Mouse (Mus musculus): ENCODE measurements around the gene Ubb. TPM values are rescaled to one million over a fixed set of nuclear protein-coding genes. Genes with fewer than 3 reads are reported as not detected.
A peak's percentile ranks its signal among the peaks of the same experiment; 100 is the strongest.

The Ubb gene
- total and polyA plus RNA-seq, 3 experiments = 964 to 2,208 (median 1,083) TPM

DNA sequence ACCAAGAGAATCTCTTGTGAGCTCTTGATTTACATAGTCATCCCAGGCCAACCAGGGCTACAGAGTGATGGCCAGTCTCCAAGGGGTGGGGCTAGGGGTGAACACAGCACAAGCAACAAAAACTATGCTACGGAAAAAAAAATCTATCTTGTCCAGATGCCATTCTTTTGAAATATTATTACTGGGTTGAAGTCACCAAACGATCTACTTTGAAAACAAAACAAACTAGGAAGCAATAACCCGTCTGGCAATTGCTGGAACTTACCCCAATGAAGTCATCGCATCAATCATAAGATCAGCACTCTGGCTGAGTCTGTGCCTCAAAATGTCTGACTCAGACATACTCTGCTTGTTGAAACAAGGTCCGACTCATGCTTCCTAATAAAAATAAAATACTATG is 1.2 kb upstream of the Ubb start:
- DNase-seq (ENCODE audit: low spot score) = peak; percentile 25
- peaks cover 25% of the 10 kb centered on the region for H3K4me1 ChIP-seq (ENCODE audit: insufficient read depth, low read depth, low read length)
- H3K4me3 ChIP-seq (ENCODE audit: low read depth, low read length) = peak overlapping the region; percentile 80; the same call in 1 of the 2 replicates
- peaks cover 18% of the 10 kb centered on the region for H3K36me3 ChIP-seq (replicated peaks)
- no peak for ATAC-seq (ENCODE audit: extremely low read depth, insufficient number of reproducible peaks, low FRiP score, poor library complexity, severe bottlenecking)
- H3K27me3 ChIP-seq (ENCODE audit: insufficient read depth, low read length) = no peaks in the 10 kb centered on the region
- H3K9me3 ChIP-seq (replicated peaks) = no peaks in the 10 kb centered on the region
- no peak for TF ChIP-seq POLR2AphosphoS5 (IDR thresholded peaks at IDR 0.05; ENCODE audit: insufficient replicate concordance, low read depth, low read length)
- TF ChIP-seq GATA1 (IDR thresholded peaks at IDR 0.05; ENCODE audit: borderline replicate concordance, low read length) = no peak
- TF ChIP-seq TAL1 (conservative IDR thresholded peaks at IDR 0.05; ENCODE audit: low read depth, low read length) = no peak
- no peak for TF ChIP-seq CTCF (IDR thresholded peaks at IDR 0.05; ENCODE audit: low read depth, low read length)
- TF ChIP-seq GATA2 (IDR thresholded peaks at IDR 0.05; ENCODE audit: borderline replicate concordance, low read depth, low read length) = no peak

DNA sequence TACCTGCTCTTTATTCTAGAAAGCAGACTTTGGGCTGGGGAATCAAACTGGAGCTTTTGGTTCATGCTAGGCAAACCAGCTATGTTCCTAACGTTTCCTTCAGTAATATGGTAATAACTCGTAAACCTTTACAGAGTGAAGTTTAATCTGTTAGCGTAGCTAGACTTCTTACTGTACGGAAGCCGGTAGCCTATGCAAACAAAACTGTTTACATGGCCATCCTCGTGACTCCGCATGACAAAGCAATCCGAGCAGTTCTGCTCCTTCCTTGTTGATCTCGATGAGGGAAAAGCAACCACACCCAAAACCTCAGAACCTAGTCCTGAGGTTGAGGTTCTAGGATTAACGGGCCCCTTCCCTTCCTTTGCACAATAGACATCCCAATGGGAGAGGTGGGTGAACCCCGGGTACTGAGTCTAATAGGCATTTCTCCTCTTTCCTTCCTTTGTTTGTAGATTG is 715 bp upstream of the Ubb start:
- H3K27me3 ChIP-seq (ENCODE audit: insufficient read depth, low read length) = no peaks in the 10 kb centered on the region
- H3K9me3 ChIP-seq (replicated peaks) = no peaks in the 10 kb centered on the region
- H3K36me3 ChIP-seq (replicated peaks) = peaks cover 23% of the 10 kb centered on the region
- peaks cover 30% of the 10 kb centered on the region for H3K4me1 ChIP-seq (ENCODE audit: insufficient read depth, low read depth, low read length)
- peak overlapping the region; percentile 80 for H3K4me3 ChIP-seq (ENCODE audit: low read depth, low read length)
- TF ChIP-seq CTCF (IDR thresholded peaks at IDR 0.05; ENCODE audit: low read depth, low read length) (no peak), POLR2AphosphoS5 (IDR thresholded peaks at IDR 0.05; ENCODE audit: insufficient replicate concordance, low read depth, low read length) (no peak), TAL1 (conservative IDR thresholded peaks at IDR 0.05; ENCODE audit: low read depth, low read length) (no peak), GATA2 (IDR thresholded peaks at IDR 0.05; ENCODE audit: borderline replicate concordance, low read depth, low read length) (no peak), GATA1 (IDR thresholded peaks at IDR 0.05; ENCODE audit: borderline replicate concordance, low read length) (no peak)
- ATAC-seq (ENCODE audit: extremely low read depth, insufficient number of reproducible peaks, low FRiP score, poor library complexity, severe bottlenecking) (peak; percentile 42), DNase-seq (ENCODE audit: low spot score) (peak; percentile 57)

DNA sequence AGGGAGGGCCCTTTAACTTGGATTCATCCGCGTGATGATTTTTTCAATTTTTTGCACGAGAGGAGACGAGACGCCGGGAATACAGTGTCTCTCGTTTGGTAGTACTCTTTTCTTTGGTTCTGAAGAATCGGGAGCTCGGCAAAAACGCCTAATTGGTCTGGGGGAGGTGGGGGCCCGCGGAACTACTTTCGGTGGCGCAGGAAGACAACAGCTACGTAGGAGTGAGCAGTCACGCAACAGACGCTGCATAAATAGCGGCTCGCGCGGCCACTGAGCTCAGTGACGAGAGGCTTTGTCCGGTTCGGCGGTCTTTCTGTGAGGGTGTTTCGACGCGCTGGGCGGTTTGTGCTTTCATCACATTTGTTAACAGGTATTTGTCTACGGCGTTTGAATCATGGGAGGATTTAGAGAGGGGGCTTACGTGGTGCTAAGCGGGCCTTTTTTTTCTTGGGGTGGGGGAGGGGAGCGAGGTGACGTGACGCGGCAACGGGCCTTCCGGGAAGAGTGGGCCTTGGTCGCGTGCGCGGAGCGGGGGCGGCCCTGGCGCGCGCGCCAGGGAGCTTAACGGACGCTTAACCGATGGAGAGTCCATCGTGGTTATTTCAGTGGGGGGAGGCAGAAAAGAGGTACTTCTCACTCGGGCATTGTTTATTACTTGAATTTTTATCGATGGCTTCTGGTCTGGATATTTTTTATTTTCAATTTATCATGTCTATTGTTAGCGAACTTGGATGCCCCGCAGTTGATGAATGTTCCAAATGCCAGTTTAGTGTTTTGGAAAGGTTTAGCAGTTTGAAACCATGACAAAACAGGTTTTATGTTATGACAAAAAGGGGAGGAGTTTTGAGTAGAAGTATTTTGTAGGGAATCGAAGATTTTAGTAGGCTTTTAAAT is 502 bp downstream of the Ubb start:
- ATAC-seq (ENCODE audit: extremely low read depth, insufficient number of reproducible peaks, low FRiP score, poor library complexity, severe bottlenecking) (peak; percentile 25; the same call in 1 of the 2 replicates), DNase-seq (ENCODE audit: low spot score) (peak; percentile 67)

DNA sequence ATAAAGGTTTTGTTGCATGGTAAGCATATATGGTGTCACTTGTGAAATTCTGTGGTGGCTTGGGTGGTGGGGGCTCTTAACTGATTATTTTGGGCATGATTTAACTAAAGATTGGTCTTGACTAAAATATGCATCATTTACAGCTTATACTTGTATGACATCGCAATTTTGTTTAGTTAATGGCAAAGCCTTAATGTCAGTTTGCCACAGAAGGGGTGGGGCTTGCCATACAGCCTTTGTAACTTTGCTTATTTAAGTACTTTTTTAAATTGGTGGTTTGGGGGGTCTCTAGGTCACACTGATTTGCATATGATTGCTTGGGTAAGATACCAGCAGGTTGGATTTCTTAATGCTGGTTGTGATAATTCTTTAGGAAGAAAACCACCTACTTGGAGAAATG is 2.2 kb downstream of the Ubb start:
- no peak for TF ChIP-seq TAL1 (conservative IDR thresholded peaks at IDR 0.05; ENCODE audit: low read depth, low read length)
- TF ChIP-seq GATA1 (IDR thresholded peaks at IDR 0.05; ENCODE audit: borderline replicate concordance, low read length) = no peak
- no peak for TF ChIP-seq GATA2 (IDR thresholded peaks at IDR 0.05; ENCODE audit: borderline replicate concordance, low read depth, low read length)
- no peak for TF ChIP-seq CTCF (IDR thresholded peaks at IDR 0.05; ENCODE audit: low read depth, low read length)
- no peak for TF ChIP-seq POLR2AphosphoS5 (IDR thresholded peaks at IDR 0.05; ENCODE audit: insufficient replicate concordance, low read depth, low read length)
- H3K4me1 ChIP-seq (ENCODE audit: insufficient read depth, low read depth, low read length) = peaks cover 34% of the 10 kb centered on the region
- H3K27me3 ChIP-seq (ENCODE audit: insufficient read depth, low read length) = no peaks in the 10 kb centered on the region
- H3K9me3 ChIP-seq (replicated peaks) = no peaks in the 10 kb centered on the region
- H3K36me3 ChIP-seq (replicated peaks) = peaks cover 27% of the 10 kb centered on the region
- no peak for DNase-seq (ENCODE audit: low spot score)
- peak overlapping the region; percentile 63 for H3K4me3 ChIP-seq (ENCODE audit: low read depth, low read length)
- ATAC-seq (ENCODE audit: extremely low read depth, insufficient number of reproducible peaks, low FRiP score, poor library complexity, severe bottlenecking) = no peak

More for the DNA sequence above, 502 bp downstream of the Ubb start:
- Histone ChIP-seq H3K9me3 (replicated peaks) (no peaks in the 10 kb centered on the region), H3K36me3 (replicated peaks) (peaks cover 27% of the 10 kb centered on the region), H3K4me3 (ENCODE audit: low read depth, low read length) (peak overlapping the region; percentile 80), H3K27me3 (ENCODE audit: insufficient read depth, low read length) (no peaks in the 10 kb centered on the region), H3K4me1 (ENCODE audit: insufficient read depth, low read depth, low read length) (peaks cover 30% of the 10 kb centered on the region)
- no peak for TF ChIP-seq GATA1 (IDR thresholded peaks at IDR 0.05; ENCODE audit: borderline replicate concordance, low read length)
- TF ChIP-seq POLR2AphosphoS5 (IDR thresholded peaks at IDR 0.05; ENCODE audit: insufficient replicate concordance, low read depth, low read length) = peak; percentile 99

DNA sequence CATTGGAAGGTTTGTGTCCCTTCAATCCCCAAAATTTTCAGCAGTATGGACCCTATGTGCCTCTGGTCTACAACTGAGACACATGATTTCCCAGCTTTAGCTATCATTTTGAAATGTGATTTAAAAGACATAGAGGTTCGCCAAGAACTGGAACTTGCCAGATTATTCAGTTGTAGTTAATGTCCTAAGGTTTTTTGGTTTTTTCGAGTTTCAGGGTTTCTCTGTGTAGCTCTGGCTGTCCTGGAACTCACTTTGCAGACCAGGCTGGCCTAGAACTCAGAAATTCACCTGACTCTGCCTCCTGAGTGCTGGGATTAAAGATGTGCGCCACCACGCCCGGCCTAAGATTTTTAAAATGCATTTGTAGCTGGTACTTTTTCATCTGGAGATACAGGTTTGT is 2.7 kb downstream of the Ubb start:
- no peak for TF ChIP-seq GATA1 (IDR thresholded peaks at IDR 0.05; ENCODE audit: borderline replicate concordance, low read length)
- no peak for TF ChIP-seq CTCF (IDR thresholded peaks at IDR 0.05; ENCODE audit: low read depth, low read length)
- no peak for TF ChIP-seq GATA2 (IDR thresholded peaks at IDR 0.05; ENCODE audit: borderline replicate concordance, low read depth, low read length)
- Histone ChIP-seq H3K4me3 (ENCODE audit: low read depth, low read length) (peak overlapping the region; percentile 63), H3K9me3 (replicated peaks) (no peaks in the 10 kb centered on the region), H3K36me3 (replicated peaks) (peaks cover 27% of the 10 kb centered on the region), H3K4me1 (ENCODE audit: insufficient read depth, low read depth, low read length) (peaks cover 37% of the 10 kb centered on the region), H3K27me3 (ENCODE audit: insufficient read depth, low read length) (no peaks in the 10 kb centered on the region)
- no peak for DNase-seq (ENCODE audit: low spot score)
- ATAC-seq (ENCODE audit: extremely low read depth, insufficient number of reproducible peaks, low FRiP score, poor library complexity, severe bottlenecking) = no peak

DNA sequence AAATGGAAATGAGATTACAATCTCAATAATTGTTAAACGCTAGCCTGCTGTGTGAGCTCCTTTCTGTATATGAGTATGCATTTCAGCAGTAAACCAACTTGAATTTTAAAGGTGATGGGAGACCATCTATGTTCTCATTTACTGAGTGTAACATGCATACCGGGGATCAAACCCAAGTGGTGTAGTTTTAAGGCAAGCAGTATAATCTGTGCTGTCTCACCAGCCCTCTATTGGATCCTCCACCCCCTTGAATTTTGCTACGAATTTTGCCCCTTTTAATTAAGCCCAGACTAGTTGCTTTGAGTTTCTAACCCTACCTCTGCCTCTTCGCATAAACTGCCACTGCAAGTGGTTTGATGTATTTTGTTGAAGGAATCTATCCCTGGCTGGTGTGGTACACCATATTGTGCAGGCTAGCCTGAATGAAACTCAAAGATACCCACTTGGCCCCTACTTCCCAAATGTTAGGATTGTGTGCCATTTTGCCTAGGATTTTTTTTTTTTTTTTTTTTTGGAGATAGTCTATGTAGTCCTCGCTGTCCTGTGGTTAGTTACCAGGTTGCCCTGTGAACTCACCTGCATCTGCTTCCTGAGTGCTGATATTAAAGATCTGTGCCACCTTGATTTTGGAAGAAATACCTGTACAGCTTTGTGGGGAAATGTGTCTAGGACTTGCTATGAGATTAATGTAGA is 3.3 kb downstream of the Ubb start:
- no peaks in the 10 kb centered on the region for H3K27me3 ChIP-seq (ENCODE audit: insufficient read depth, low read length)
- H3K4me1 ChIP-seq (ENCODE audit: insufficient read depth, low read depth, low read length) = peaks cover 39% of the 10 kb centered on the region

More for the DNA sequence above, 3.3 kb downstream of the Ubb start:
- Histone ChIP-seq H3K36me3 (replicated peaks) (peaks cover 27% of the 10 kb centered on the region), H3K4me3 (ENCODE audit: low read depth, low read length) (peak overlapping the region; percentile 63), H3K9me3 (replicated peaks) (no peaks in the 10 kb centered on the region)
- no peak for DNase-seq (ENCODE audit: low spot score)
- TF ChIP-seq POLR2AphosphoS5 (IDR thresholded peaks at IDR 0.05; ENCODE audit: insufficient replicate concordance, low read depth, low read length) (peak; percentile 24; the same call in 1 of the 2 replicates), CTCF (IDR thresholded peaks at IDR 0.05; ENCODE audit: low read depth, low read length) (no peak), TAL1 (conservative IDR thresholded peaks at IDR 0.05; ENCODE audit: low read depth, low read length) (no peak), GATA2 (IDR thresholded peaks at IDR 0.05; ENCODE audit: borderline replicate concordance, low read depth, low read length) (no peak), GATA1 (IDR thresholded peaks at IDR 0.05; ENCODE audit: borderline replicate concordance, low read length) (no peak)
- ATAC-seq (ENCODE audit: extremely low read depth, insufficient number of reproducible peaks, low FRiP score, poor library complexity, severe bottlenecking) = no peak

Data from G1E (cell line).